Mouse (Mus musculus) stomach, embryonic 15.5 days (tissue): ENCODE measurements around the gene Olfr1195. TPM values are rescaled to one million over a fixed set of nuclear protein-coding genes. Genes with fewer than 3 reads are reported as not detected.
"Not testable (repeated sequence)": the region's sequence is repeated elsewhere in the genome, so short reads cannot be mapped to it uniquely, and the experiment has no call there.

Experiments used
- ATAC-seq: fragments of 200-750 bp; cut with Nextera tagmentation; 2 replicates; pipeline ENCODE4 v1.8.0; 2017; ENCODE audit warnings: low read depth, moderate number of reproducible peaks, moderate TSS enrichment; ENCODE audit not compliant: insufficient read depth, low FRiP score
- H3K27ac ChIP-seq: fragments of 300-500 bp; sonication (generic); 2 replicates; pipeline ENCODE4 v1.5.1; 2015; ENCODE audit warnings: mild to moderate bottlenecking, inconsistent platforms
- H3K27me3 ChIP-seq: fragments of 300-500 bp; sonication (generic); replicated peaks from 2 replicates; pipeline ENCODE4 v1.6.1; 2015; ENCODE audit warnings: inconsistent platforms
- H3K36me3 ChIP-seq: fragments of 300-500 bp; sonication (generic); 2 replicates; pipeline ENCODE4 v1.6.1; 2015; ENCODE audit warnings: inconsistent platforms
- H3K4me1 ChIP-seq: fragments of 300-500 bp; sonication (generic); 2 replicates; pipeline ENCODE4 v1.6.1; 2015; ENCODE audit warnings: inconsistent platforms
- H3K4me2 ChIP-seq: fragments of 300-500 bp; sonication (generic); 2 replicates; pipeline ENCODE4 v1.6.1; 2015; ENCODE audit warnings: mild to moderate bottlenecking, inconsistent platforms
- H3K4me3 ChIP-seq: fragments of 300-500 bp; sonication (generic); replicated peaks from 2 replicates; pipeline ENCODE4 v1.5.1; 2015; ENCODE audit warnings: inconsistent platforms
- H3K9ac ChIP-seq: fragments of 300-500 bp; sonication (generic); 2 replicates; pipeline ENCODE4 v1.6.1; 2015; ENCODE audit warnings: inconsistent platforms
- H3K9me3 ChIP-seq: fragments of 300-500 bp; sonication (generic); 2 replicates; pipeline ENCODE4 v1.6.1; 2016; ENCODE audit warnings: inconsistent platforms
- WGBS: fragments of 180-500 bp; shearing (Covaris S2); methylation state at CpG from one replicate; pipeline ENCODE4 v1.1.7; 2015; 5-methylcytosine and 5-hydroxymethylcytosine counted together
- polyA plus RNA-seq: library from polyadenylated mRNA; unstranded; fragments of >200 nt; fragmentation: Nextera tagmentation; extraction: Ambion mirVana; gene quantifications from 2 replicates; pipeline ENCODE4 v1.2.1, GENCODE M21; 2015

Gene Olfr1195
- polyA plus RNA-seq = not detected in 2 replicates

DNA sequence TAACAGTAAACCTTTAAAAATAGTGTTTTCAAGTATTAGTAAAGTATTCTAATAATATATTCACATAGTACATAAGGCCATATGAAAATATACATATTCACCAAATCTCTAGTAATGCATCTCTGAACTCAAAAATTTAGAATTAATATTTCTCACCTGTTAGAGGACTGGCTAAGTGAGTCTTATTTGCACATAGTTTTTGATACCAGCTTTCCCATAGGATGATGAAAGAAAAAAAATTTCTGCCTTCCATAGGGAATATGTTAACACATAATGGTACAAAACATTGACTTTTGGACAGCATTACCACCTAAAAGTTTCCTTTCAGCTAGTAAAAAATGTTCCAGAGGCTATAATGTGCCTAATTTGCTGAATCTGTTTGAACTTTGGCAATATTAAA, at the start of gene Olfr1195:
Gene Olfr1195, minus strand, starts transcription at position 101 of the 400 bp plus-strand sequence.
- no peak for ATAC-seq
- H3K4me3 ChIP-seq = no peak within 1 kb of the TSS
- H3K9ac ChIP-seq = no peak within 1 kb of the TSS
- no peaks in the 10 kb centered on the region for H3K36me3 ChIP-seq
- no peaks in the 10 kb centered on the region for H3K4me1 ChIP-seq
- H3K27ac ChIP-seq = no peak within 1 kb of the TSS
- no peaks in the 10 kb centered on the region for H3K9me3 ChIP-seq
- H3K27me3 ChIP-seq = no peaks in the 10 kb centered on the region
- H3K4me2 ChIP-seq = no peak within 1 kb of the TSS

- no peak within 1 kb of the TSS for H3K4me3 ChIP-seq
- 83% methylated on average over 1 of the region's 1 CpGs for WGBS
Measured at GRCm38 (mm10) chr2:88732266-88732665, 43.3 kb upstream of the Olfr1195 start, which contains the start of gene Olfr1197. Gene Olfr1197 (minus strand): TSS chr2:88732366.

DNA sequence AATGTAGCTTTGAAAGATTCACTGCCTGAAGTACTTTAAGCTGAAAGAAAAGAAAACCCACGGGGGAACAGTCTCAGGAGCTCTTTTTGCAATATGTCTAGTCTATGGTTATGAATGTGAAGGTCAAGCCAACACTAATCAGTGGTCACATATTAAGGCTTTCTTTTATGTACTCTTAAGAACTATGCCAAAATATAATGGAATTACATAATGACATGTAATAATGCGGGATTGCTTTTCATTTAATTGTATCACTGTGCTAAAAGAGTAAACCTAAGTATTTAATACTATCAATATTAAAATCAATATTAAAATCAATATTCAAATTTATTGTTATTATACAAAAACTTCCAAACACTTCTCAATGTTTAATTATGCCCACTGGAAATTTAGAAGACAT, 15.5 kb upstream of the Olfr1195 start, which contains the start of gene Olfr1196:
Gene Olfr1196, minus strand, starts transcription at position 101 of the 400 bp plus-strand sequence.
- Histone ChIP-seq H3K27ac (no peak within 1 kb of the TSS), H3K36me3 (no peaks in the 10 kb centered on the region), H3K27me3 (no peaks in the 10 kb centered on the region), H3K4me1 (no peaks in the 10 kb centered on the region), H3K4me2 (no peak within 1 kb of the TSS), H3K4me3 (no peak within 1 kb of the TSS), H3K9ac (no peak within 1 kb of the TSS), H3K9me3 (no peaks in the 10 kb centered on the region)
- no peak for ATAC-seq
- WGBS = 83% methylated on average over 2 of the region's 2 CpGs

More at GRCm38 (mm10) chr2:88732266-88732665, 43.3 kb upstream of the Olfr1195 start, which contains the start of gene Olfr1197:
- no peak for ATAC-seq
- Histone ChIP-seq H3K4me1 (no peaks in the 10 kb centered on the region), H3K27me3 (no peaks in the 10 kb centered on the region), H3K9ac (no peak within 1 kb of the TSS), H3K27ac (no peak within 1 kb of the TSS), H3K36me3 (no peaks in the 10 kb centered on the region), H3K9me3 (no peaks in the 10 kb centered on the region), H3K4me2 (no peak within 1 kb of the TSS)

DNA sequence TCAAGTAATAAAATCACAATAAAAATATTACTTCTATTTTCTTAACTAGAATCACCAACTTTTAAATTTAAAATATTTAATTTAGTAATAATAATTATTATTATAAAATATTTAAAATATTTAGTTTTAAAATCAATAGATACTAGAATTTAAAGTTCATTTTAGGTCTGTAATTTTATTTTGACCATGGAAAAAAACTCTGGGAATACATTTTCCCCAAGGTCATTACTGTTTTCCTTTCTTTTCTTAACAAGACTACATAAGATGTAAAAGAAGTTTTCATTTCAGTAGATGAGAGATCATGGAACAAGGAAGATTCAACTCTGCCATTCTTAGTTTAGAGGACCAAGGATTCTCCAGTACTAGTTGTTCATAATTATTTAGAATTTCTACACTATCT, 13.7 kb downstream of the Olfr1195 start, which contains the start of gene Olfr1193:
Gene Olfr1193, plus strand, starts transcription at position 301 of the 400 bp plus-strand sequence.
- not testable (repeated sequence) for H3K27me3 ChIP-seq, ATAC-seq, H3K9me3 ChIP-seq

DNA sequence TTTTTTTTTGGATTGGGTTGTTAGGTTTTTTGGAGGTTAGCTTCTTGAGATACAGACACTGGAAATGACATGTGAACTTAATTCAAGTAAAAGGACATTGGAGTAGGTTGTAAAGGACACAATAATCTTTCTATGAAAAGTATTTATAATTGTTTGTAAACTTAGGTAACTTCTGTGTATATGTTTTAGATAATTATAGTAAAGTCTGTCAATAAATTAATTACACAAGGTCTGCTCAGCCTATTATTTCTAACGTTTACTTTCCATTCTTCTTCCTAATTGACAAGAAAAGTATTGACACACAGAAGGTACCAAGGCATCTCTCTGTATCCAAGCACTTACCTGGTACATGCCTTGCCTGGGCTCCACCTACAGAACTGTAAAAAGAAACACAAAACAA, 40.8 kb downstream of the Olfr1195 start, which contains the start of gene Olfr1192-ps1:
Gene Olfr1192-ps1, plus strand, starts transcription at position 301 of the 400 bp plus-strand sequence.
- Histone ChIP-seq H3K4me2 (no peak within 1 kb of the TSS), H3K4me1 (no peaks in the 10 kb centered on the region), H3K36me3 (no peaks in the 10 kb centered on the region), H3K27me3 (no peaks in the 10 kb centered on the region), H3K9me3 (no peaks in the 10 kb centered on the region), H3K9ac (no peak within 1 kb of the TSS), H3K4me3 (no peak within 1 kb of the TSS), H3K27ac (no peak within 1 kb of the TSS)
- no peak for ATAC-seq
- WGBS = 27% methylated on average over 1 of the region's 1 CpGs

More for the DNA sequence above, 13.7 kb downstream of the Olfr1195 start, which contains the start of gene Olfr1193:
- not testable (repeated sequence) for H3K27ac ChIP-seq, H3K4me2 ChIP-seq, H3K4me3 ChIP-seq, H3K36me3 ChIP-seq, H3K4me1 ChIP-seq, H3K9ac ChIP-seq

GRCm38 (mm10) chr2:88640242-88640641, 48.7 kb downstream of the Olfr1195 start, which contains the start of gene Olfr1191-ps1:
Gene Olfr1191-ps1 (plus strand): TSS chr2:88640542.
- WGBS = 88% methylated on average over 1 of the region's 1 CpGs
- H3K36me3 ChIP-seq, H3K4me2 ChIP-seq, H3K9ac ChIP-seq, H3K4me1 ChIP-seq, H3K27me3 ChIP-seq, H3K4me3 ChIP-seq, ATAC-seq, H3K9me3 ChIP-seq, H3K27ac ChIP-seq: not testable (repeated sequence)

Other genes starting within 250 kb of the Olfr1195 start
- not detected in 2 replicates for gene Gm13757, start 240.1 kb downstream of the Olfr1195 start, polyA plus RNA-seq
- not detected in 2 replicates for gene Olfr1183, start 234.3 kb downstream of the Olfr1195 start, polyA plus RNA-seq
- not detected in 2 replicates for gene Olfr1184, start 205.6 kb downstream of the Olfr1195 start, polyA plus RNA-seq
- not detected in 2 replicates for gene Olfr1185-ps1, start 195.9 kb downstream of the Olfr1195 start, polyA plus RNA-seq
- gene Olfr1186, start 170.6 kb downstream of the Olfr1195 start, polyA plus RNA-seq = not detected in 2 replicates
- not detected in 2 replicates for gene Olfr1188, start 132.3 kb downstream of the Olfr1195 start, polyA plus RNA-seq
- not detected in 2 replicates for gene Olfr1189, start 102.7 kb downstream of the Olfr1195 start, polyA plus RNA-seq
- not detected in 2 replicates for gene Olfr1191-ps1, start 48.6 kb downstream of the Olfr1195 start, polyA plus RNA-seq
- not detected in 2 replicates for gene Olfr1192-ps1, start 40.7 kb downstream of the Olfr1195 start, polyA plus RNA-seq
- not detected in 2 replicates for gene Olfr1193, start 13.6 kb downstream of the Olfr1195 start, polyA plus RNA-seq
- not detected in 2 replicates for gene Olfr1196, start 15.4 kb upstream of the Olfr1195 start, polyA plus RNA-seq
- not detected in 2 replicates for gene Olfr1197, start 43.2 kb upstream of the Olfr1195 start, polyA plus RNA-seq
- gene Olfr1198, start 62.2 kb upstream of the Olfr1195 start, polyA plus RNA-seq = not detected in 2 replicates
- not detected in 2 replicates for gene Olfr1199, start 71.3 kb upstream of the Olfr1195 start, polyA plus RNA-seq
- gene Olfr1200, start 81.3 kb upstream of the Olfr1195 start, polyA plus RNA-seq = not detected in 2 replicates
- gene Olfr1201, start 103.8 kb upstream of the Olfr1195 start, polyA plus RNA-seq = not detected in 2 replicates
- gene Olfr1202, start 125.3 kb upstream of the Olfr1195 start, polyA plus RNA-seq = not detected in 2 replicates
- not detected in 2 replicates for gene Olfr1205, start 140.6 kb upstream of the Olfr1195 start, polyA plus RNA-seq
- gene Olfr1204, start 160.1 kb upstream of the Olfr1195 start, polyA plus RNA-seq = not detected in 2 replicates
- not detected in 2 replicates for gene Olfr1206, start 174.0 kb upstream of the Olfr1195 start, polyA plus RNA-seq
- gene Olfr1208, start 213.1 kb upstream of the Olfr1195 start, polyA plus RNA-seq = not detected in 2 replicates
- not detected in 2 replicates for gene Olfr1209, start 226.0 kb upstream of the Olfr1195 start, polyA plus RNA-seq
- not detected in 2 replicates for gene Olfr1211, start 248.9 kb upstream of the Olfr1195 start, polyA plus RNA-seq